Mouse (Mus musculus) heart, adult 2 months (tissue): ENCODE measurements around the gene Adgrb3.

Experiments
- CTCF ChIP-seq: fragments of 200-600 bp; IDR thresholded peaks from 2 replicates; pipeline ENCODE4 v1.8.1; 2022; ENCODE audit warnings: antibody characterized with exemption, mild to moderate bottlenecking, moderate library complexity
- EP300 ChIP-seq: fragments of 200-500 bp; IDR thresholded peaks from 2 replicates; pipeline ENCODE4 v1.6.1; 2011; ENCODE audit warnings: low read depth, low read length, control low read depth; ENCODE audit not compliant: insufficient read depth
- POLR2A ChIP-seq: fragments of 200-500 bp; IDR thresholded peaks from 2 replicates; pipeline ENCODE4 v1.6.1; 2011; ENCODE audit warnings: mild to moderate bottlenecking, low read depth, low read length, control low read depth; ENCODE audit not compliant: insufficient read depth

GRCm38 (mm10) chr1:25475699-25476098, 353.8 kb downstream of the Adgrb3 start:
- TF ChIP-seq CTCF (no peak), EP300 (no peak), POLR2A (no peak)
